Mouse (Mus musculus) cerebellum, adult 2 months (tissue): ENCODE measurements around the gene Rabl6. TPM values are rescaled to one million over a fixed set of nuclear protein-coding genes. Genes with fewer than 3 reads are reported as not detected.

Source experiments
- DNase-seq, 2 experiments: peaks; one replicate each; pipeline ENCODE4 v3.0.0; 2021
- H3K27ac ChIP-seq: fragments of 200-500 bp; 2 replicates; pipeline ENCODE4 v1.5.1; 2012; ENCODE audit warnings: low read length, control low read depth, inconsistent platforms; ENCODE audit not compliant: insufficient read depth
- H3K27me3 ChIP-seq: fragments of 200-500 bp; 2 replicates; pipeline ENCODE4 v1.6.1; 2012; ENCODE audit warnings: inconsistent platforms, mild to moderate bottlenecking, low read length, moderate library complexity; ENCODE audit not compliant: control insufficient read depth, insufficient read depth
- H3K4me1 ChIP-seq: fragments of 200-500 bp; 2 replicates; pipeline ENCODE4 v1.6.1; 2011; ENCODE audit warnings: low read length; ENCODE audit not compliant: control insufficient read depth, insufficient read depth
- H3K4me3 ChIP-seq: fragments of 200-500 bp; replicated peaks from 2 replicates; pipeline ENCODE3; 2011; ENCODE audit warnings: mild to moderate bottlenecking, low read depth, low read length, control low read depth; ENCODE audit not compliant: insufficient read depth
- CTCF ChIP-seq: fragments of 200-500 bp; IDR thresholded peaks from 2 replicates; pipeline ENCODE4 v1.5.1; 2011; ENCODE audit warnings: low read depth, mild to moderate bottlenecking, control low read depth, low read length, moderate library complexity, borderline replicate concordance; ENCODE audit not compliant: insufficient read depth
- POLR2A ChIP-seq: fragments of 200-500 bp; IDR thresholded peaks from 2 replicates; pipeline ENCODE4 v1.6.1; 2011; ENCODE audit warnings: low read length, control low read depth, borderline replicate concordance; ENCODE audit not compliant: insufficient read depth
- whole genome bisulfite sequencing: fragments of 180-500 bp; shearing (Covaris S2); methylation state at CpG from one replicate; pipeline ENCODE4 v1.1.7; 2018; 5-methylcytosine and 5-hydroxymethylcytosine counted together
- polyA plus RNA-seq: library from polyadenylated mRNA; depleted of rRNA; stranded (reverse); fragments of >200 nt; gene quantifications from 2 replicates; pipeline ENCODE4 v1.2.3, GENCODE M21; 2012

Gene Rabl6
- polyA plus RNA-seq, 1 experiment = 161 TPM

- TF ChIP-seq CTCF (no peak), POLR2A (no peak)
- Histone ChIP-seq H3K4me3 (no peak overlapping the region), H3K4me1 (no peaks in the 10 kb centered on the region), H3K27ac (no peak overlapping the region), H3K27me3 (no peaks in the 10 kb centered on the region)
- no peak for DNase-seq
- 78% methylated on average over 3 of the region's 3 CpGs for WGBS
Observed at GRCm38 (mm10) chr2:25633616-25634015, 25.3 kb upstream of the Rabl6 start.

- no peak for DNase-seq
- WGBS = 62% methylated on average over 4 of the region's 4 CpGs
- no peaks in the 10 kb centered on the region for H3K4me1 ChIP-seq
- no peaks in the 10 kb centered on the region for H3K27me3 ChIP-seq
- TF ChIP-seq POLR2A = no peak
- no peak for TF ChIP-seq CTCF
- H3K4me3 ChIP-seq = no peak overlapping the region
- no peak overlapping the region for H3K27ac ChIP-seq
Observed at GRCm38 (mm10) chr2:25628738-25629137, 20.4 kb upstream of the Rabl6 start.

DNA sequence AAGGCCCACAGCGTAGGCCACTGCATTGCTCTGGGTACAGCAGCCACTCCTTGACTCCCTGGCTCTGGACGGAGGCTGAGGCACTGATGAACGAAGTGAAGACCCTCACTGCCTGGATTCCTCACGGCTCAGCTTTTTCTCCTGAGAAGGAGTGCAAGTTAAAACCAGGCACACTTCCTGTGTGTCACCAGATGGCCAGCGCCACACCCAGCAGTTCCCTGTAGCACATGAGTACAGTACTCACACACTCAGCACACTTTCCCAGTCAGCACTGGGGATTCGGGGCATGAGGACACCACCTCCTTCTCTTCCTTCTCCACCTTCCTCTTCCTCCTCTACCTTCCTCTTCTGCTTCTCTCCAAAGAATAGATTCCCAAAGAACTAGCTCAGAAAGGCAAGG is 19.5 kb upstream of the Rabl6 start, which contains the start of gene Fcna:
Gene Fcna, minus strand, starts transcription at position 220 of the 400 bp plus-strand sequence.
- TF ChIP-seq CTCF = no peak
- no peak for TF ChIP-seq POLR2A
- Histone ChIP-seq H3K27ac (no peak within 1 kb of the TSS), H3K4me1 (no peaks in the 10 kb centered on the region), H3K27me3 (no peaks in the 10 kb centered on the region), H3K4me3 (no peak within 1 kb of the TSS)
- no peak for DNase-seq
- 84% methylated on average over 6 of the region's 6 CpGs for WGBS

DNA sequence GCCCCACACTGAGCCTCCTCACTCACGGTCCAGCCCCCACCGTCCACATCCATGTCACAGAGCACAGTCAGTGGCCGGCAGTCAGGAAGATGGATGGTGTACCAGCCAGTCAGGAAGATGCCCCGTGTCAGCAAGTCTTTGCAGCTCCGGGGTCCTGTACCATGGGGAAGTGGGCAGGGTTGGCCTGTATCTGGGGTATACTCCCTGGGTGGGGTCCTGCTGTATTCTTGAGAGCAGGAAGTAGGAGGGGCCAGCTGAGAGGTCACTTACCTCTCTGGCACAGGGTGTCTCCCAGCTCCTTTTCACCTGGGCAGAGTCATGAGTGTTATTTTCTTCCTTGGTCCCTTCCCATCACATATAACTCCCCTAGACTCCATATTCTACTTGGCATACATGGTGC is 17.7 kb upstream of the Rabl6 start:
- no peak overlapping the region for H3K4me3 ChIP-seq
- peaks cover 2% of the 10 kb centered on the region; the same call in 1 of the 2 replicates for H3K4me1 ChIP-seq
- TF ChIP-seq CTCF (no peak), POLR2A (no peak)
- DNase-seq = no peak
- no peaks in the 10 kb centered on the region for H3K27me3 ChIP-seq
- WGBS = 70% methylated on average over 5 of the region's 5 CpGs
- H3K27ac ChIP-seq = no peak overlapping the region

GRCm38 (mm10) chr2:25621229-25622200 is 13.2 kb upstream of the Rabl6 start, which contains the start of gene Tmem141:
Gene Tmem141, minus strand, starts transcription at chr2:25622005.
- peak; percentile 92 to 95 for DNase-seq
- Histone ChIP-seq H3K4me3 (peak within 1 kb of the TSS; percentile 86), H3K4me1 (peaks cover 11% of the 10 kb centered on the region), H3K27me3 (no peaks in the 10 kb centered on the region), H3K27ac (peak within 1 kb of the TSS; percentile 86)
- WGBS = 2% methylated on average over 34 of the region's 34 CpGs
- peak; percentile 87 for TF ChIP-seq CTCF
- peak; percentile 78; the same call in 1 of the 2 replicates for TF ChIP-seq POLR2A

DNA sequence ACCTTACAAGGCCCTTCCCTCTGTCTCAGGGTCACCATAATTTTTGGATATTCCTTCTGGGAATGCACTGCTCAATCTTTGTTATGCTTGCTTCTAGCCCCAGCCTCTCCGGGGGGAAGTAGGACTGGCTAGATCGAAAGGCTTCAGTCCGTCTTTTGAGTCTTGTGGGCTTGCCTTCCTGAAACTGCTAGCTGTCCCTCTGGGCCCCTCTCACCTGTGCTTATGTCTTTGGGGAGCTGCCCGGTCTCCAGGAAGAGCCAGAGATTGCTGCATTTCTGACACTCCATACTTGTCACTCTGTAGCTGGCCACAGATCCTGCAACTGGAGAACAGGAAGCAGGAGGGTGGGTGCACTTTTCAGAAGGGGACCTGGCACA is 12.5 kb upstream of the Rabl6 start:
- Histone ChIP-seq H3K4me3 (peak overlapping the region; percentile 86), H3K27ac (peak overlapping the region; percentile 25), H3K27me3 (no peaks in the 10 kb centered on the region), H3K4me1 (peaks cover 11% of the 10 kb centered on the region)
- no peak for DNase-seq
- TF ChIP-seq POLR2A (no peak), CTCF (no peak)
- WGBS = 19% methylated on average over 4 of the region's 4 CpGs

DNA sequence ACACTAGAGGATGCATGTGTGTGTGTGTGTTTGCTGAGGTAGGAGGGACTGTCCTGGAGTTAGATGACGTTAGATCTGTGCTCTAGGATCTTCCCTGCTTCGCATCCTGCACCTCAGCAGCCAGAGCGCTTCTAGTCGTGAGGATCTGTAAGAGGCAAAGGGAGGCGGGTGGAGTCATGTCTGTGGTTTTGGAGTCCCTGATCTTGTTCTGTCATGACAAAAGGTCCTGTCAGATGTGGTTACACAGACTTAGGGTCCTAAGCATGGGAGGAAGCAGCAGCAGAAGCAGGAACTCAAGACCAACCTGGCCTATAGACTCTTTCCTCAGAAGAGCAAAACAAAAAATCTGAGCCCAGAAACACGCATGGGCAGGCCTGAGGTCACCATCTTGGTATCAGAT is 12.1 kb upstream of the Rabl6 start:
- WGBS = 74% methylated on average over 6 of the region's 6 CpGs

More for the DNA sequence above, 12.1 kb upstream of the Rabl6 start:
- DNase-seq = no peak
- no peak for TF ChIP-seq CTCF
- TF ChIP-seq POLR2A = no peak
- Histone ChIP-seq H3K27ac (peak overlapping the region; percentile 25; the same call in 1 of the 2 replicates), H3K4me1 (peaks cover 11% of the 10 kb centered on the region), H3K4me3 (no peak overlapping the region), H3K27me3 (no peaks in the 10 kb centered on the region)
